Mouse (Mus musculus) lung, postnatal 14 days (tissue): ENCODE results near the gene Cnot6l.
A peak's percentile ranks its signal among the peaks of the same experiment; 100 is the strongest.

Experiments
- DNase-seq: peaks from one replicate; pipeline ENCODE4 v3.0.0; 2021

Gene Cnot6l

GRCm38 (mm10) chr5:96164021-96164411, at the start of gene Cnot6l:
Cnot6l (minus strand) TSS chr5:96164171.
- peak; percentile 52 for DNase-seq

GRCm38 (mm10) chr5:96209916-96210583, 46.1 kb upstream of the Cnot6l start:
- DNase-seq, result peak; percentile 93

GRCm38 (mm10) chr5:96209459-96209858, 45.5 kb upstream of the Cnot6l start, which contains the start of gene Mrpl1:
Mrpl1 (plus strand) TSS chr5:96209493.
- DNase-seq, result peak; percentile 37

- DNase-seq, result no peak
These were observed 44.6 kb upstream of the Cnot6l start for GRCm38 (mm10) chr5:96208543-96208942.

- no peak for DNase-seq
These were observed 43.6 kb upstream of the Cnot6l start for GRCm38 (mm10) chr5:96207531-96207930.

- peak; percentile 83 for DNase-seq
These were observed 42.9 kb upstream of the Cnot6l start for GRCm38 (mm10) chr5:96206897-96207296.

- DNase-seq, result no peak
These were observed 37.6 kb upstream of the Cnot6l start for GRCm38 (mm10) chr5:96201462-96202154.

GRCm38 (mm10) chr5:96200269-96200668, 36.3 kb upstream of the Cnot6l start:
- DNase-seq, result no peak

- DNase-seq, result no peak
These were observed 34.3 kb upstream of the Cnot6l start for GRCm38 (mm10) chr5:96198271-96198670.

GRCm38 (mm10) chr5:96196547-96197052, 32.6 kb upstream of the Cnot6l start:
- no peak for DNase-seq

- DNase-seq, result no peak
These were observed 27.3 kb upstream of the Cnot6l start for GRCm38 (mm10) chr5:96191251-96191650.

- no peak for DNase-seq
These were observed 25.8 kb upstream of the Cnot6l start for GRCm38 (mm10) chr5:96189761-96190160.

- no peak for DNase-seq
These were observed 20.0 kb upstream of the Cnot6l start for GRCm38 (mm10) chr5:96183987-96184386.

- no peak for DNase-seq
These were observed 19.2 kb upstream of the Cnot6l start for GRCm38 (mm10) chr5:96183211-96183610.

GRCm38 (mm10) chr5:96176879-96177358, 12.9 kb upstream of the Cnot6l start:
- DNase-seq, result no peak

GRCm38 (mm10) chr5:96176121-96176520, 12.2 kb upstream of the Cnot6l start:
- no peak for DNase-seq

- DNase-seq, result no peak
These were observed 7.8 kb upstream of the Cnot6l start for GRCm38 (mm10) chr5:96171765-96172164.

GRCm38 (mm10) chr5:96170443-96170842, 6.5 kb upstream of the Cnot6l start:
- DNase-seq, result no peak

- no peak for DNase-seq
These were observed 2.8 kb upstream of the Cnot6l start for GRCm38 (mm10) chr5:96166761-96167160.

- DNase-seq, result no peak
These were observed 463 bp downstream of the Cnot6l start for GRCm38 (mm10) chr5:96163396-96164020.

GRCm38 (mm10) chr5:96162399-96163331, 1.3 kb downstream of the Cnot6l start:
- peak; percentile 87 for DNase-seq
